Mouse (Mus musculus) CH12.LX (cell line): ENCODE data around the gene Igsf21. TPM values are rescaled to one million over a fixed set of nuclear protein-coding genes. Genes with fewer than 3 reads are reported as not detected.

Source experiments
- DNase-seq: peaks from one replicate; pipeline ENCODE4 v3.0.0-alpha.2; 2013; ENCODE audit errors: extremely low read depth
- H3K27ac ChIP-seq: 2 replicates; pipeline ENCODE4 v1.5.1; 2012; ENCODE audit warnings: low read depth, mild to moderate bottlenecking, control low read depth, moderate library complexity; ENCODE audit not compliant: insufficient read depth
- H3K27me3 ChIP-seq: replicated peaks from 2 replicates; pipeline ENCODE3; 2012; ENCODE audit warnings: inconsistent platforms
- H3K36me3 ChIP-seq, 2 experiments: replicated peaks in 1 of 2; 2 replicates each; pipeline versions ENCODE3 to v1.6.1; 2012; ENCODE audit warnings: inconsistent platforms in 1 of 2, low read length in 1 of 2, mild to moderate bottlenecking in 1 of 2, mixed read lengths in 1 of 2, moderate library complexity in 1 of 2; ENCODE audit not compliant: control insufficient read depth in 1 of 2, insufficient read depth in 1 of 2
- H3K4me1 ChIP-seq, 2 experiments: 2 replicates each; pipeline ENCODE4 v1.6.1; 2012; ENCODE audit warnings: inconsistent platforms in 1 of 2, moderate library complexity in 1 of 2; ENCODE audit not compliant: insufficient read depth in 2 of 2, control insufficient read depth in 1 of 2
- H3K4me2 ChIP-seq: 2 replicates; pipeline ENCODE4 v1.6.1; 2012; ENCODE audit warnings: low read depth, mild to moderate bottlenecking, control low read depth; ENCODE audit not compliant: poor library complexity, insufficient read depth, severe bottlenecking
- H3K4me3 ChIP-seq, 3 experiments: fragments of 150-350 bp in 1 of 3; sonication (generic) in 1 of 3; replicated peaks in 1 of 3; 2 replicates each; pipeline versions ENCODE3 to v1.5.1; 2011 to 2012; ENCODE audit warnings: low read depth in 2 of 3, low read length in 2 of 3, mild to moderate bottlenecking in 2 of 3, moderate library complexity in 2 of 3, control low read depth in 1 of 3, improper control_type of control experiment in 1 of 3, inconsistent platforms in 1 of 3, mixed read lengths in 1 of 3; ENCODE audit not compliant: poor library complexity in 1 of 3
- H3K79me2 ChIP-seq: replicated peaks from 2 replicates; pipeline ENCODE4 v1.6.1; 2012; ENCODE audit warnings: mild to moderate bottlenecking, moderate library complexity; ENCODE audit not compliant: control insufficient read depth, poor library complexity, insufficient read depth, severe bottlenecking; ENCODE audit errors: extremely low read depth
- H3K9ac ChIP-seq: 2 replicates; pipeline ENCODE4 v1.6.1; 2012; ENCODE audit warnings: low read depth, mild to moderate bottlenecking, control low read depth, moderate library complexity; ENCODE audit not compliant: insufficient read depth
- H3K9me3 ChIP-seq: replicated peaks from 2 replicates; pipeline ENCODE3; 2012; ENCODE audit warnings: low read length, inconsistent platforms, mixed read lengths
- BHLHE40 ChIP-seq: IDR thresholded peaks from 2 replicates; pipeline ENCODE4 v1.6.1; 2011; ENCODE audit warnings: mild to moderate bottlenecking, low read depth, low read length, improper control_type of control experiment
- E2F4 ChIP-seq: IDR thresholded peaks from 2 replicates; pipeline ENCODE4 v1.6.1; 2011; ENCODE audit warnings: low read depth, low read length, improper control_type of control experiment; ENCODE audit not compliant: insufficient replicate concordance
- ELF1 ChIP-seq: IDR thresholded peaks from 2 replicates; pipeline ENCODE4 v1.6.1; 2014; ENCODE audit warnings: low read depth, mild to moderate bottlenecking, inconsistent platforms, low read length, improper control_type of control experiment
- ETS1 ChIP-seq: conservative IDR thresholded peaks from 2 replicates; pipeline ENCODE4 v1.6.1; 2012; ENCODE audit warnings: low read depth, mild to moderate bottlenecking, inconsistent platforms, low read length, improper control_type of control experiment, moderate library complexity
- GABPA ChIP-seq: IDR thresholded peaks from 2 replicates; pipeline ENCODE4 v1.6.1; 2012; ENCODE audit warnings: low read depth, low read length, improper control_type of control experiment, inconsistent platforms; ENCODE audit not compliant: insufficient replicate concordance
- JUND ChIP-seq: conservative IDR thresholded peaks from 2 replicates; pipeline ENCODE4 v1.6.1; 2011; ENCODE audit warnings: low read depth, low read length, improper control_type of control experiment
- KAT2A ChIP-seq: IDR thresholded peaks from 2 replicates; pipeline ENCODE4 v1.6.1; 2012; ENCODE audit warnings: low read length, improper control_type of control experiment, inconsistent platforms; ENCODE audit not compliant: insufficient replicate concordance
- MAZ ChIP-seq: IDR thresholded peaks from 2 replicates; pipeline ENCODE4 v1.6.1; 2012; ENCODE audit warnings: low read depth, mild to moderate bottlenecking, inconsistent platforms, low read length, improper control_type of control experiment, moderate library complexity
- MYC ChIP-seq: IDR thresholded peaks from 2 replicates; pipeline ENCODE4 v1.6.1; 2011; ENCODE audit warnings: low read depth, mild to moderate bottlenecking, improper control_type of control experiment, low read length
- NELFE ChIP-seq: IDR thresholded peaks from 2 replicates; pipeline ENCODE4 v1.6.1; 2011; ENCODE audit warnings: low read depth, low read length, improper control_type of control experiment
- PAX5 ChIP-seq: IDR thresholded peaks from 2 replicates; pipeline ENCODE4 v1.6.1; 2012; ENCODE audit warnings: low read length, inconsistent platforms, mixed read lengths
- POLR2AphosphoS2 ChIP-seq: IDR thresholded peaks from 2 replicates; pipeline ENCODE4 v1.6.1; 2011; ENCODE audit warnings: low read depth, low read length, improper control_type of control experiment
- RAD21 ChIP-seq: IDR thresholded peaks from 2 replicates; pipeline ENCODE4 v1.6.1; 2011; ENCODE audit warnings: low read depth, mild to moderate bottlenecking, low read length, improper control_type of control experiment, moderate library complexity
- RCOR1 ChIP-seq: conservative IDR thresholded peaks from 2 replicates; pipeline ENCODE4 v1.6.1; 2012; ENCODE audit warnings: low read depth, mild to moderate bottlenecking, inconsistent platforms, low read length, improper control_type of control experiment
- SIN3A ChIP-seq: IDR thresholded peaks from 2 replicates; pipeline ENCODE4 v1.6.1; 2012; ENCODE audit warnings: low read length, improper control_type of control experiment, inconsistent platforms
- SMC3 ChIP-seq: IDR thresholded peaks from 2 replicates; pipeline ENCODE4 v1.6.1; 2011; ENCODE audit warnings: low read depth, low read length, improper control_type of control experiment
- TBP ChIP-seq: conservative IDR thresholded peaks from 2 replicates; pipeline ENCODE4 v1.6.1; 2011; ENCODE audit warnings: low read depth, low read length, improper control_type of control experiment
- UBTF ChIP-seq: IDR thresholded peaks from 2 replicates; pipeline ENCODE4 v1.6.1; 2012; ENCODE audit warnings: low read depth, mild to moderate bottlenecking, inconsistent platforms, low read length, improper control_type of control experiment, moderate library complexity
- ZKSCAN1 ChIP-seq: IDR thresholded peaks from 2 replicates; pipeline ENCODE4 v1.6.1; 2012; ENCODE audit warnings: low read depth, inconsistent platforms, low read length, improper control_type of control experiment, borderline replicate concordance
- ZMIZ1 ChIP-seq: IDR thresholded peaks from 2 replicates; pipeline ENCODE4 v1.6.1; 2012; ENCODE audit warnings: low read depth, mild to moderate bottlenecking, inconsistent platforms, low read length, improper control_type of control experiment
- ZNF384 ChIP-seq: IDR thresholded peaks from 2 replicates; pipeline ENCODE4 v1.6.1; 2012; ENCODE audit warnings: low read depth, low read length, improper control_type of control experiment, inconsistent platforms
- dilution Hi-C: fragments of 300-500 bp; cut with MboI; formaldehyde crosslinking; loops from 2 replicates; pipeline ENCODE4 v1.14.3; 2020; ENCODE audit warnings: low sequenced_read_pairs; ENCODE audit not compliant: extremely low pct_unique_long_range_greater_than_20kb, extremely low pct_ligation_motif_present
- in situ Hi-C: fragments of 300-500 bp; cut with MboI; formaldehyde crosslinking; loops from 3 replicates; pipeline ENCODE4 v1.14.3; 2019; ENCODE audit warnings: low sequenced_read_pairs, low pct_ligation_motif_present, low pct_unique_long_range_greater_than_20kb, mixed read lengths
- polyA plus RNA-seq: library from polyadenylated mRNA; unstranded; fragments of >175 nt; gene quantifications from 2 replicates; pipeline ENCODE4 v1.2.1, GENCODE M21; 2012; ENCODE audit warnings: low read depth; ENCODE audit not compliant: insufficient read length
- total RNA-seq, 2 experiments: library from RNA; depleted of rRNA; stranded (reverse); fragments of 300-350 nt in 1 of 2; fragments of >200 nt in 1 of 2; gene quantifications; 2 replicates each; pipeline ENCODE4 v1.2.3; 2012 to 2014

Igsf21 gene
- total and polyA plus RNA-seq, 3 experiments, result not detected

DNA sequence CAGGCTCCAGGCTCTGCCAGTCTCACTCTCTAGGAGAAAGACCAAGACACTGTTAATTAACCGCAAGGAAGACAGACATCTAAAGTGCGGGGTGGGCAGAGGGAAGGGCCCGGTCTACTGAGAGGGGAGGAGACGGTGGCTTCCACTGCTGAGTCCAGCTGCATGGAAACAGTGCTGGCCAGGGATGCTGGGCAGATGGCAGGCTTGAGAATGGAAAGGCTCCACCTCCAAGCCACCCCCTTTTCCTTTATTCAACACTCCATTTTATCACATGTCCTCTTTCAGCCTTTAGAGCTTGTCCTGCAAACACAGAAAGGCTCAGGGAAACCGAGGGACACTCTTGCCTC lies 216.6 kb downstream of the Igsf21 start (continued):
- TF ChIP-seq UBTF, result no peak
- TF ChIP-seq TBP, result no peak
- no peak for TF ChIP-seq PAX5
- TF ChIP-seq, all 38 proteins: peak for 0

- DNase-seq, result no peak
- TF ChIP-seq ZNF384, result no peak
- TF ChIP-seq NELFE, result no peak
- no peak for TF ChIP-seq E2F4
- no peak for TF ChIP-seq MAZ
- no peak for TF ChIP-seq ETS1
- TF ChIP-seq ELF1, result no peak
- TF ChIP-seq PAX5, result no peak
- TF ChIP-seq ZMIZ1, result no peak
- TF ChIP-seq JUND, result no peak
- no peak for TF ChIP-seq RCOR1
- TF ChIP-seq KAT2A, result no peak
- TF ChIP-seq MYC, result no peak
- no peak for TF ChIP-seq BHLHE40
- no peak for TF ChIP-seq ZKSCAN1
- no peak for TF ChIP-seq POLR2AphosphoS2
- no peak for TF ChIP-seq RAD21
- TF ChIP-seq GABPA, result no peak
- no peak for TF ChIP-seq SMC3
- no peak for TF ChIP-seq SIN3A
- H3K9me3 ChIP-seq, result peaks cover 89% of the 10 kb centered on the region
- no peak overlapping the region for H3K27ac ChIP-seq
- H3K36me3 ChIP-seq, result no peaks in the 10 kb centered on the region
- no peaks in the 10 kb centered on the region for H3K79me2 ChIP-seq
- no peak overlapping the region for H3K4me3 ChIP-seq
- no peak overlapping the region for H3K9ac ChIP-seq
- in situ Hi-C loops (no loop called here), dilution Hi-C loops (no loop called here)
- H3K4me2 ChIP-seq, result no peak overlapping the region
- H3K4me1 ChIP-seq, result no peaks in the 10 kb centered on the region
- no peaks in the 10 kb centered on the region for H3K27me3 ChIP-seq
These were observed 217.1 kb downstream of the Igsf21 start for GRCm38 (mm10) chr4:140029324-140030039.
